Mouse (Mus musculus): ENCODE data around the gene Prpf40a. TPM values are rescaled to one million over a fixed set of nuclear protein-coding genes. Genes with fewer than 3 reads are reported as not detected.

Prpf40a gene
- polyA plus RNA-seq (2014; fragmentation: Nextera tagmentation; extraction: Ambion mirVana): 93.0 and 101 TPM in 2 replicates

DNA sequence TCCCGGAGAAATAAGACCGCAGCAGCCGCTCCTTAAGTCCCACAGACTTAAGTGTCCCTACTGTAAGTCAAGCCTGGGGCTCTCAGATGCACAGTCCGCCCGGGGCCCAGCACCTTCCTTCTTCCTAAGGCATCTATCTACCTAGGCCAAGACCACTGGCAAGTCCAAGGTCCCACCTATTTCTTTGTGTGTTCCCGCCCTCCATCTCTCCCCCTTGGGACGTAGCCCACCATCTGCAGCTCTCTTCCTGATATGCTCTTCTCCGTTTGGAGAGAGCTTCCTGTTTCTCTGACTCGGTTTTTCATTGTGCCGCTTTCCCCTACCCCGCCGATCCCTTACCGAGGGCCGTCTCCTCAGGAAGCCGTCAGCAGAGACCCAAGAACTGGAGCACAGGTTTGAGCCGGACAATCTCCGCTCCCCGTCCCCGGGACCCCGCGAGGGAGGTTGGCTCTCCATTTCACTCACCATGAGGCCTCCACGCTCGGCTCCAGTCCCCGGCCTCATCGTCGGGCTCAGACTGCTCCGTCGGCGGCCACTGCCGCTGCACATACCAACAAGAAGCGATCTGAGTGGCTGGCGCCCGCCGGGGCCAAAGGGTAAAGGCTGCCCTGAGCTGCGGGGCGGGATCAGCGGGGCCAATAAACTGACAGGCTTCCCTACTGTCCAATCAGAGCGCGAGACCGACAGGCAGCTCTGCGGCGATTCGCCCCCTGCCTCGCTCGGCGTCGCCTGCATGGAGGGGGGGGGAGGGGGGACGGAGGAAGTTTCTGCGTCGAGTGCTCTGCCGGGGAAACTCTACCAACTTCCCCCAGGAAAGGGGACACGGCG, at the start of gene Prpf40a:
Prpf40a (minus strand) TSS at position 601 of the 828 bp plus-strand sequence.
- Histone ChIP-seq H3K4me2 (ENCODE audit: low read length) (peak within 1 kb of the TSS; percentile 92), H3K4me1 (ENCODE audit: control insufficient read depth in 2 of 2, insufficient read depth in 2 of 2, low read length in 2 of 2) (peaks cover 4 to 12% of the 10 kb centered on the region in 2 experiments), H3K36me3 (ENCODE audit: control insufficient read depth, insufficient read depth, low read length) (peaks cover 45% of the 10 kb centered on the region), H3K4me3 (ENCODE audit: control insufficient read depth in 1 of 2, insufficient read depth in 1 of 2, low read depth in 1 of 2, low read length in 2 of 2) (peak within 1 kb of the TSS; percentile 84 to 94), H3K9ac (ENCODE audit: low read length) (peak within 1 kb of the TSS; percentile 90), H3K9me3 (ENCODE audit: control insufficient read depth, low read length) (no peaks in the 10 kb centered on the region), H3K27me3 (ENCODE audit: control insufficient read depth, insufficient read depth, low read length) (no peaks in the 10 kb centered on the region), H3K27ac (replicated peaks in 1 of 2; ENCODE audit: control insufficient read depth in 1 of 2, insufficient read depth in 1 of 2, low read depth in 2 of 2, low read length in 2 of 2) (peak within 1 kb of the TSS; percentile 97)
- peak; percentile 96 for ATAC-seq (ENCODE audit: insufficient number of reproducible peaks, insufficient read depth, low FRiP score, low read depth)
- WGBS: under 1% methylated on average over 52 of the region's 53 CpGs

DNA sequence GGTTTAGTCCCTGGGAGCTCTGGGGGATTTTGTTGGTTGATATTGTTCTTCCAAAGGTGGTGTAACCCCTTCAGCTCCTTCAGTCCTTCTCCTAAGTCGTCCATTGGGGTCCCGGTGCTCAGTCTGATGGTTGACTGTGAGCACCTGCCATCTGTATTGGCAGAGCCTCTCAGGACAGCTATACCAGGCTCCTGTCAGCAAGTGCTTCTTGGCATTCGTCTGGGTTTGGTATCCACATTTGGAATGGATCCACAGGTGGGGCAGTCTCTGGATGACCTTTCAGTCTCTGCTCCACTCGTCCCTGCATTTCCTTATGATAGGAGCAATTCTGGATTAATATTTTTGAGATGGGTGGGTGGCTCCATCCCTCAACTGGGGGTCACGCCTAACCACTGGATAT, 31.2 kb upstream of the Prpf40a start:
- no peak overlapping the region for H3K9ac ChIP-seq (ENCODE audit: low read length)
- H3K36me3 ChIP-seq (ENCODE audit: control insufficient read depth, insufficient read depth, low read length): peaks cover 24% of the 10 kb centered on the region
- H3K4me3 ChIP-seq (ENCODE audit: control insufficient read depth in 1 of 2, insufficient read depth in 1 of 2, low read depth in 1 of 2, low read length in 2 of 2): no peak overlapping the region
- 84% methylated on average over 5 of the region's 5 CpGs for WGBS
- 0 out of 2 replicates have a peak, but pooled peaks cover 5% of the 10 kb centered on the region for H3K9me3 ChIP-seq (ENCODE audit: control insufficient read depth, low read length)
- H3K4me2 ChIP-seq (ENCODE audit: low read length): no peak overlapping the region
- no peaks in the 10 kb centered on the region for H3K27me3 ChIP-seq (ENCODE audit: control insufficient read depth, insufficient read depth, low read length)
- no peak overlapping the region for H3K27ac ChIP-seq (replicated peaks in 1 of 2; ENCODE audit: control insufficient read depth in 1 of 2, insufficient read depth in 1 of 2, low read depth in 2 of 2, low read length in 2 of 2)
- no peaks in the 10 kb centered on the region for H3K4me1 ChIP-seq (ENCODE audit: control insufficient read depth in 2 of 2, insufficient read depth in 2 of 2, low read length in 2 of 2)
- ATAC-seq (ENCODE audit: insufficient number of reproducible peaks, insufficient read depth, low FRiP score, low read depth): no peak

DNA sequence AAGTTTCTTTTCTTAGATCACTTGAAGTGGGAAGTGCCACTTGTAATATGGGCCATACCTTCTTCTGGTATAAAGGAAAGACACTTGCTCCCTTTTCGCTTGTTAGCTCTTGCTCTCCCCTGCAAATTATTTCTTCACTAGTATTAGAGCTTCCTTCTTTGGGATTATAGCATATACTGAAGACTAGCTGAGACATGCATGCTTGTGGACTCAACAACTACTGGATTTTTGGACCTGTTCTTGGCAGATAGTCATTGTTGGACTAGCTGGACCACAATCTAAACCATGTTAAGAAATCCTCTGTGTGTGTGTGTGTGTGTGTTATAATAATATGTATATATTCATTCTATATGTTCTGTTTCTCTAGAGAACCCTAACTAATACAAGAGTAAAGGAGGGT, 22.4 kb upstream of the Prpf40a start:
- Histone ChIP-seq H3K4me1 (ENCODE audit: control insufficient read depth in 2 of 2, insufficient read depth in 2 of 2, low read length in 2 of 2) (no peaks in the 10 kb centered on the region), H3K9me3 (ENCODE audit: control insufficient read depth, low read length) (no peaks in the 10 kb centered on the region), H3K36me3 (ENCODE audit: control insufficient read depth, insufficient read depth, low read length) (peaks cover 70% of the 10 kb centered on the region), H3K4me3 (ENCODE audit: control insufficient read depth in 1 of 2, insufficient read depth in 1 of 2, low read depth in 1 of 2, low read length in 2 of 2) (no peak overlapping the region), H3K9ac (ENCODE audit: low read length) (no peak overlapping the region), H3K4me2 (ENCODE audit: low read length) (no peak overlapping the region), H3K27me3 (ENCODE audit: control insufficient read depth, insufficient read depth, low read length) (no peaks in the 10 kb centered on the region), H3K27ac (replicated peaks in 1 of 2; ENCODE audit: control insufficient read depth in 1 of 2, insufficient read depth in 1 of 2, low read depth in 2 of 2, low read length in 2 of 2) (no peak overlapping the region)
- 97% methylated on average over 1 of the region's 1 CpGs for WGBS
- ATAC-seq (ENCODE audit: insufficient number of reproducible peaks, insufficient read depth, low FRiP score, low read depth): no peak

DNA sequence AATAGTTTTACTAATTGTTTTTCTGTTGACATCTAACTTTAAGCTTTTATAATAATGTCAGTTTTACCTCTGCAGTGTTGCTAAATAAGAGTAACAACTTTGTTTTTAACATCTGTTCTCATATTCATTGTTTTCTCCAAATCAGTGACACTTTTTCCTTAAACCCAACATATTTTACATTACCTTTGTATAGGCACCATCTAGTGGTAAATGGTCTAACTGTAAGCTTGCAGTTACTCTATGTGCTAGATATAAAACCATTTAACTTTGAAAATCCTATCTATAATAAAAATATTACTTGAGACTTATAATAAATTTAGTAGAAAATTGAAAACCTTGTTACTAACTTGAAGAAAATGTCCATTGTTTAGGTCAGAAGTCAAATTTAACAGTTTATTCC, 15.7 kb upstream of the Prpf40a start:
- no peak overlapping the region for H3K27ac ChIP-seq (replicated peaks in 1 of 2; ENCODE audit: control insufficient read depth in 1 of 2, insufficient read depth in 1 of 2, low read depth in 2 of 2, low read length in 2 of 2)
- H3K4me2 ChIP-seq (ENCODE audit: low read length): no peak overlapping the region
- H3K27me3 ChIP-seq (ENCODE audit: control insufficient read depth, insufficient read depth, low read length): no peaks in the 10 kb centered on the region
- peaks cover 52% of the 10 kb centered on the region for H3K36me3 ChIP-seq (ENCODE audit: control insufficient read depth, insufficient read depth, low read length)
- H3K4me1 ChIP-seq (ENCODE audit: control insufficient read depth in 2 of 2, insufficient read depth in 2 of 2, low read length in 2 of 2): no peaks in the 10 kb centered on the region
- H3K4me3 ChIP-seq (ENCODE audit: control insufficient read depth in 1 of 2, insufficient read depth in 1 of 2, low read depth in 1 of 2, low read length in 2 of 2): no peak overlapping the region
- no peak for ATAC-seq (ENCODE audit: insufficient number of reproducible peaks, insufficient read depth, low FRiP score, low read depth)
- H3K9ac ChIP-seq (ENCODE audit: low read length): no peak overlapping the region
- H3K9me3 ChIP-seq (ENCODE audit: control insufficient read depth, low read length): no peaks in the 10 kb centered on the region

DNA sequence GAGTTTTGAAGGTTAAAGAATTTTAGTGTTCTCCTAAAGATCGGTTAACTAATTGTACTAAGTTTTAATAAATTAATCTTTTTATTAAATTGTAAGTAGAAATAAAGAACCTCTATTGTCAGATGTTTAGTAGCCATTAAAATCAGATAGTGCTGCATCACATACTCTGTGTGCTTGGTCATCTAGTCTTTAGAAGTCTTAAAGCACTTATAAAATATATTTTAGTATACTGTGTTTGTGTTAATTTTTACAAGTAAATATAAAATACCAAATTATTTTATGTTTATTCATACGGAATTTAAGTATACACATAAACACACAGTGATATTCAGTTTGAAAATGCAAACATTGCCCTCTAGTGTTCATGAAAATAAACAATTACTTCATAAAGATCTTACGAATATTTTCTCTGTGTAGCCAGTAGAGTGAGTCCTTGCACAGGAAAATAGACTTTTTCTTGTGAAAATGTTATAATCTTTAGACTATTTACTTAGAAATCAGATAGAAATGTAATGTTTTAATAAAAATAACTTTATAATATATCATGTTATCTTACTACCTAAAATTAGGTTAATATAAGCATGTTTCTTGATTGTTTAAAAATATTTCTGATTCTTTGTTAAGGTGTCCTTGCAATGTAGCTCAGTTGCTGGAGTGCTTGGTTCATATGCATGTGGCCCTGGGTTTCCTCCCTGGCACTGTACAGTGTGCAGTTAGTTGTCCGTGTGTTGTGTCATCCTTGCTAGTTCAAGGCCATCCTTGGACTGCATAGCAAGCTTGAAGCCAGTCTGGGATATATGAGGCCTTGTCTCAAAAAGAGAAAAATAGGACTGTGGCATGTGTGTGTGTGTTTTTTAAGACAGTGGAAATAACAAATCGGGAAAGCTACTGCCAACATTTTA, 13.5 kb upstream of the Prpf40a start:
- Histone ChIP-seq H3K4me3 (ENCODE audit: control insufficient read depth in 1 of 2, insufficient read depth in 1 of 2, low read depth in 1 of 2, low read length in 2 of 2) (no peak overlapping the region), H3K27ac (replicated peaks in 1 of 2; ENCODE audit: control insufficient read depth in 1 of 2, insufficient read depth in 1 of 2, low read depth in 2 of 2, low read length in 2 of 2) (no peak overlapping the region), H3K9me3 (ENCODE audit: control insufficient read depth, low read length) (no peaks in the 10 kb centered on the region), H3K36me3 (ENCODE audit: control insufficient read depth, insufficient read depth, low read length) (peaks cover 45% of the 10 kb centered on the region), H3K4me1 (ENCODE audit: control insufficient read depth in 2 of 2, insufficient read depth in 2 of 2, low read length in 2 of 2) (peaks cover 0 to 8% of the 10 kb centered on the region in 2 experiments; a peak in 3 of 4 replicates), H3K4me2 (ENCODE audit: low read length) (no peak overlapping the region), H3K27me3 (ENCODE audit: control insufficient read depth, insufficient read depth, low read length) (no peaks in the 10 kb centered on the region), H3K9ac (ENCODE audit: low read length) (no peak overlapping the region; the same call in 1 of the 2 replicates)
- ATAC-seq (ENCODE audit: insufficient number of reproducible peaks, insufficient read depth, low FRiP score, low read depth): no peak
- 72% methylated on average over 5 of the region's 5 CpGs for WGBS

DNA sequence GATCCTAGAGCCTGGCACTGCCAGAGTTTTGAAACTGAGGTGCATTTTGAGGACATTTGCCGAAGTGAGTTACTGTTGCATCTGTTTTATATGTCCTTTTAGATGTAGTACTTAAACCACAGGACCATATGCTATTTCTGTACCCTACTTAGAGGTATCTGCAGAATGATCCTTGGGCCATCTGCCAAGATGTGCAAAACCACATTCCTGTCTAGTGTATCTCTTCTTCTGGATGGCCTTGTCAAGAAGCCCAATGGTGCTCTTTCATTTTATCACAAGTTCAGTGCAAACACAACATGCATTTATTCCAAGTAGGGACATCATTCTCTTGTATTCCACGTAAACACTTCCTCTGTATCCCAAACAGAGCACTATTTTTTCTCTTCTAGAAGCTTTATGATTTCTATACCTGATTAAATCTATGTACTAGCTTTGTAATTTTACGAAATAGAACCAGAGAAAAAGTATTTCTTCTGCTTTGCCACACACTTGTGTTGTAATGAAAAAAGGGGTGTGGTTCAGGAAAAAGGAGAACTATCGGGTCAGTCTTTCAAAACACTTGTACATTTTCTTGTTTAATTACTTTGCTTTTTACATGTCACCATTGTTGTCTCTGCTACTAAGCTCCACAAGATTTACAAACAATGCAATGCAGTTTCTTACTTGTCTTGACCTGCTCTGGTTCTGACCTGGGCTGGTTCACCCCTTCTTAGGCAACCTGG, 9.2 kb upstream of the Prpf40a start:
- peak overlapping the region; percentile 37 for H3K4me2 ChIP-seq (ENCODE audit: low read length)

DNA sequence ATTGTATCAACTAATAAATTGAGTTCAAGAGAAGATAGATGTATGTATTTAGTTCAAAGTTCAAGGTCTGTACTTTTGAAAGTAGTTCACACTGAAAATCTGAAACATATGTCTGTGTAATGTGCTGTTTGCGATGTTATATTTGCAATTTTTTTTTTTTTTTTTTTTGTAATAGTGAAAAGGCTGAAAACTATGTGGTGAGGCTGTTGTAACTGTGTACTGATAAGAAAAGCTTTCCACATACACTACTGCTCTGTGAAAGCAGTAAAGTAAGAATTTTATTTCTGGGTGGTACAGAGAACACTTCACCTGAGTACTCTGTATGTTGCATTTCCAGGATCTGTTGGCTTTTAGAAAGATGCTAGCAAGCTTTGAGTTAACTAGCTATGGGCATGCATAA, 8.1 kb upstream of the Prpf40a start:
- Histone ChIP-seq H3K27ac (replicated peaks in 1 of 2; ENCODE audit: control insufficient read depth in 1 of 2, insufficient read depth in 1 of 2, low read depth in 2 of 2, low read length in 2 of 2) (no peak overlapping the region), H3K4me2 (ENCODE audit: low read length) (no peak overlapping the region), H3K4me1 (ENCODE audit: control insufficient read depth in 2 of 2, insufficient read depth in 2 of 2, low read length in 2 of 2) (peaks cover 0 to 12% of the 10 kb centered on the region in 2 experiments; a peak in 3 of 4 replicates), H3K9ac (ENCODE audit: low read length) (no peak overlapping the region), H3K4me3 (ENCODE audit: control insufficient read depth in 1 of 2, insufficient read depth in 1 of 2, low read depth in 1 of 2, low read length in 2 of 2) (no peak overlapping the region), H3K9me3 (ENCODE audit: control insufficient read depth, low read length) (no peaks in the 10 kb centered on the region), H3K27me3 (ENCODE audit: control insufficient read depth, insufficient read depth, low read length) (no peaks in the 10 kb centered on the region), H3K36me3 (ENCODE audit: control insufficient read depth, insufficient read depth, low read length) (peaks cover 51% of the 10 kb centered on the region)
- no peak for ATAC-seq (ENCODE audit: insufficient number of reproducible peaks, insufficient read depth, low FRiP score, low read depth)
- 86% methylated on average over 1 of the region's 1 CpGs for WGBS

More for the DNA sequence above, 9.2 kb upstream of the Prpf40a start:
- Histone ChIP-seq H3K4me3 (ENCODE audit: control insufficient read depth in 1 of 2, insufficient read depth in 1 of 2, low read depth in 1 of 2, low read length in 2 of 2) (no peak overlapping the region), H3K4me1 (ENCODE audit: control insufficient read depth in 2 of 2, insufficient read depth in 2 of 2, low read length in 2 of 2) (peaks cover 0 to 12% of the 10 kb centered on the region in 2 experiments; a peak in 3 of 4 replicates), H3K9me3 (ENCODE audit: control insufficient read depth, low read length) (no peaks in the 10 kb centered on the region), H3K36me3 (ENCODE audit: control insufficient read depth, insufficient read depth, low read length) (peaks cover 43% of the 10 kb centered on the region), H3K9ac (ENCODE audit: low read length) (no peak overlapping the region), H3K27me3 (ENCODE audit: control insufficient read depth, insufficient read depth, low read length) (no peaks in the 10 kb centered on the region), H3K27ac (replicated peaks in 1 of 2; ENCODE audit: control insufficient read depth in 1 of 2, insufficient read depth in 1 of 2, low read depth in 2 of 2, low read length in 2 of 2) (peak overlapping the region in 1 of 2 experiments; percentile 15; a peak in 1 of 4 replicates)
- 64% methylated on average over 4 of the region's 4 CpGs for WGBS
- ATAC-seq (ENCODE audit: insufficient number of reproducible peaks, insufficient read depth, low FRiP score, low read depth): no peak
